Mouse (Mus musculus): ENCODE measurements around the gene Iqsec1. TPM values are rescaled to one million over a fixed set of nuclear protein-coding genes. Genes with fewer than 3 reads are reported as not detected.

Gene Iqsec1
- total and polyA plus RNA-seq, 3 experiments, result 17.0 to 90.4 (median 83.5) TPM

- Histone ChIP-seq H3K4me1 (ENCODE audit: control insufficient read depth in 1 of 2, insufficient read depth in 2 of 2) (peaks cover 4 to 90% of the 10 kb centered on the region in 2 experiments), H3K27me3 (replicated peaks) (no peaks in the 10 kb centered on the region), H3K27ac (ENCODE audit: insufficient read depth, low read depth) (no peak overlapping the region), H3K4me3 (replicated peaks in 1 of 3; ENCODE audit: low read depth in 2 of 3, low read length in 2 of 3, poor library complexity in 1 of 3) (no peak overlapping the region), H3K4me2 (ENCODE audit: insufficient read depth, low read depth, poor library complexity, severe bottlenecking) (no peak overlapping the region), H3K9me3 (replicated peaks; ENCODE audit: low read length) (no peaks in the 10 kb centered on the region), H3K79me2 (replicated peaks; ENCODE audit: control insufficient read depth, extremely low read depth, insufficient read depth, poor library complexity, severe bottlenecking) (peaks cover 60% of the 10 kb centered on the region), H3K36me3 (replicated peaks in 1 of 2; ENCODE audit: control insufficient read depth in 1 of 2, insufficient read depth in 1 of 2, low read length in 1 of 2) (peaks cover 10 to 98% of the 10 kb centered on the region in 2 experiments), H3K9ac (ENCODE audit: insufficient read depth, low read depth) (no peak overlapping the region)
- no peak for DNase-seq (ENCODE audit: extremely low read depth)
- in situ Hi-C loops (cut with MboI; ENCODE audit: low pct_ligation_motif_present, low pct_unique_long_range_greater_than_20kb, low sequenced_read_pairs) (no loop called here), dilution Hi-C loops (cut with MboI; ENCODE audit: extremely low pct_ligation_motif_present, extremely low pct_unique_long_range_greater_than_20kb, low sequenced_read_pairs) (no loop called here)
- TF ChIP-seq ZKSCAN1 (IDR thresholded peaks at IDR 0.05; ENCODE audit: borderline replicate concordance, low read depth, low read length) (no peak), ZMIZ1 (IDR thresholded peaks at IDR 0.05; ENCODE audit: low read depth, low read length) (no peak), MAFK (IDR thresholded peaks at IDR 0.05; ENCODE audit: insufficient replicate concordance, low read length) (no peak), KAT2A (IDR thresholded peaks at IDR 0.05; ENCODE audit: insufficient replicate concordance, low read length) (no peak), POLR2A (IDR thresholded peaks at IDR 0.05; ENCODE audit: low read depth, low read length) (no peak), MXI1 (IDR thresholded peaks at IDR 0.05; ENCODE audit: low read depth, low read length) (no peak), ELF1 (IDR thresholded peaks at IDR 0.05; ENCODE audit: low read depth, low read length) (no peak), GABPA (IDR thresholded peaks at IDR 0.05; ENCODE audit: insufficient replicate concordance, low read depth, low read length) (no peak), SMC3 (IDR thresholded peaks at IDR 0.05; ENCODE audit: low read depth, low read length) (no peak)
Observed at GRCm38 (mm10) chr6:90703782-90704181, 284.7 kb downstream of the Iqsec1 start.

- Histone ChIP-seq H3K9ac (ENCODE audit: insufficient read depth, low read depth) (no peak overlapping the region), H3K36me3 (replicated peaks in 1 of 2; ENCODE audit: control insufficient read depth in 1 of 2, insufficient read depth in 1 of 2, low read length in 1 of 2) (peaks cover 15 to 100% of the 10 kb centered on the region in 2 experiments), H3K9me3 (replicated peaks; ENCODE audit: low read length) (no peaks in the 10 kb centered on the region), H3K4me1 (ENCODE audit: control insufficient read depth in 1 of 2, insufficient read depth in 2 of 2) (peaks cover 4 to 85% of the 10 kb centered on the region in 2 experiments), H3K27me3 (replicated peaks) (no peaks in the 10 kb centered on the region), H3K79me2 (replicated peaks; ENCODE audit: control insufficient read depth, extremely low read depth, insufficient read depth, poor library complexity, severe bottlenecking) (peaks cover 65% of the 10 kb centered on the region), H3K4me3 (replicated peaks in 1 of 3; ENCODE audit: low read depth in 2 of 3, low read length in 2 of 3, poor library complexity in 1 of 3) (no peak overlapping the region), H3K27ac (ENCODE audit: insufficient read depth, low read depth) (no peak overlapping the region), H3K4me2 (ENCODE audit: insufficient read depth, low read depth, poor library complexity, severe bottlenecking) (no peak overlapping the region)
- no peak for DNase-seq (ENCODE audit: extremely low read depth)
- in situ Hi-C loops (cut with MboI; ENCODE audit: low pct_ligation_motif_present, low pct_unique_long_range_greater_than_20kb, low sequenced_read_pairs) (no loop called here), dilution Hi-C loops (cut with MboI; ENCODE audit: extremely low pct_ligation_motif_present, extremely low pct_unique_long_range_greater_than_20kb, low sequenced_read_pairs) (no loop called here)
- TF ChIP-seq ELF1 (IDR thresholded peaks at IDR 0.05; ENCODE audit: low read depth, low read length) (no peak), JUN (IDR thresholded peaks at IDR 0.05; ENCODE audit: insufficient read depth, low read depth, low read length) (no peak), NELFE (IDR thresholded peaks at IDR 0.05; ENCODE audit: low read depth, low read length) (no peak), ZMIZ1 (IDR thresholded peaks at IDR 0.05; ENCODE audit: low read depth, low read length) (no peak), IRF4 (IDR thresholded peaks at IDR 0.05; ENCODE audit: low read depth, low read length) (no peak), TBP (conservative IDR thresholded peaks at IDR 0.05; ENCODE audit: low read depth, low read length) (no peak), TCF12 (IDR thresholded peaks at IDR 0.05; ENCODE audit: low read depth, low read length) (no peak), RAD21 (IDR thresholded peaks at IDR 0.05; ENCODE audit: low read depth, low read length) (no peak), MAFK (IDR thresholded peaks at IDR 0.05; ENCODE audit: insufficient replicate concordance, low read length) (no peak), MAZ (IDR thresholded peaks at IDR 0.05; ENCODE audit: low read depth, low read length) (no peak), JUND (conservative IDR thresholded peaks at IDR 0.05; ENCODE audit: low read depth, low read length) (no peak), SIN3A (IDR thresholded peaks at IDR 0.05; ENCODE audit: low read length) (no peak), CHD2 (IDR thresholded peaks at IDR 0.05; ENCODE audit: low read length) (no peak), SMC3 (IDR thresholded peaks at IDR 0.05; ENCODE audit: low read depth, low read length) (no peak), UBTF (IDR thresholded peaks at IDR 0.05; ENCODE audit: low read depth, low read length) (no peak)
Observed at GRCm38 (mm10) chr6:90702837-90703735, 285.4 kb downstream of the Iqsec1 start.
